Mouse (Mus musculus) Muller cell, postnatal 12 days (primary cell): ENCODE results near the gene Egln1.

Source experiments
- DNase-seq: peaks from one replicate; pipeline ENCODE4 v3.0.0-alpha.2; 2015; ENCODE audit errors: inconsistent ontology term

The Egln1 gene

GRCm38 (mm10) chr8:124949209-124950068 is at the start of gene Egln1:
TSS of gene Egln1 (minus strand) at chr8:124949324.
- DNase-seq, result peak; percentile 92

GRCm38 (mm10) chr8:124995776-124996175 is 46.7 kb upstream of the Egln1 start:
- DNase-seq, result no peak

- no peak for DNase-seq
Measured at GRCm38 (mm10) chr8:124991668-124991926, 42.5 kb upstream of the Egln1 start.

GRCm38 (mm10) chr8:124990923-124991667 is 42.0 kb upstream of the Egln1 start:
- no peak for DNase-seq

- no peak for DNase-seq
Measured at GRCm38 (mm10) chr8:124980828-124981227, 31.7 kb upstream of the Egln1 start.

- DNase-seq, result no peak
Measured at GRCm38 (mm10) chr8:124980036-124980435, 30.9 kb upstream of the Egln1 start.

- no peak for DNase-seq
Measured at GRCm38 (mm10) chr8:124978026-124978425, 28.9 kb upstream of the Egln1 start.

- DNase-seq, result no peak
Measured at GRCm38 (mm10) chr8:124976211-124976610, 27.1 kb upstream of the Egln1 start.

- DNase-seq, result no peak
Measured at GRCm38 (mm10) chr8:124974254-124974653, 25.1 kb upstream of the Egln1 start.

GRCm38 (mm10) chr8:124973221-124973620 is 24.1 kb upstream of the Egln1 start:
- DNase-seq, result no peak

- no peak for DNase-seq
Measured at GRCm38 (mm10) chr8:124970312-124970933, 21.3 kb upstream of the Egln1 start.

- no peak for DNase-seq
Measured at GRCm38 (mm10) chr8:124964966-124965365, 15.8 kb upstream of the Egln1 start.

GRCm38 (mm10) chr8:124963246-124963645 is 14.1 kb upstream of the Egln1 start:
- no peak for DNase-seq

GRCm38 (mm10) chr8:124960226-124960880 is 11.2 kb upstream of the Egln1 start:
- DNase-seq, result peak; percentile 95

- DNase-seq, result peak; percentile 37
Measured at GRCm38 (mm10) chr8:124959462-124960225, 10.5 kb upstream of the Egln1 start.

GRCm38 (mm10) chr8:124954572-124955082 is 5.5 kb upstream of the Egln1 start:
- peak; percentile 81 for DNase-seq

GRCm38 (mm10) chr8:124953188-124953587 is 4.1 kb upstream of the Egln1 start:
- no peak for DNase-seq

- no peak for DNase-seq
Measured at GRCm38 (mm10) chr8:124950865-124951264, 1.7 kb upstream of the Egln1 start.

GRCm38 (mm10) chr8:124950069-124950456 is 939 bp upstream of the Egln1 start:
- no peak for DNase-seq

- DNase-seq, result no peak
Measured at GRCm38 (mm10) chr8:124948733-124949111, 402 bp downstream of the Egln1 start.
